Mouse (Mus musculus) liver, embryonic 15.5 days (tissue): ENCODE measurements around the gene Osbpl6. TPM values are rescaled to one million over a fixed set of nuclear protein-coding genes. Genes with fewer than 3 reads are reported as not detected.

Experiments
- ATAC-seq: fragments of 200-750 bp; cut with Nextera tagmentation; 2 replicates; pipeline ENCODE4 v1.8.0; 2017; ENCODE audit warnings: moderate number of reproducible peaks, mild to moderate bottlenecking, moderate library complexity; ENCODE audit not compliant: insufficient read depth
- H3K27ac ChIP-seq: fragments of 300-500 bp; sonication (generic); replicated peaks from 2 replicates; pipeline ENCODE4 v1.5.1; 2015; ENCODE audit warnings: mild to moderate bottlenecking, inconsistent platforms
- H3K27me3 ChIP-seq: fragments of 300-500 bp; sonication (generic); 2 replicates; pipeline ENCODE4 v1.6.1; 2015; ENCODE audit warnings: mild to moderate bottlenecking, inconsistent platforms
- H3K36me3 ChIP-seq: fragments of 300-500 bp; sonication (generic); replicated peaks from 2 replicates; pipeline ENCODE4 v1.6.1; 2015; ENCODE audit warnings: moderate library complexity, mild to moderate bottlenecking, inconsistent platforms
- H3K4me1 ChIP-seq: fragments of 300-500 bp; sonication (generic); replicated peaks from 2 replicates; pipeline ENCODE4 v1.6.1; 2015; ENCODE audit warnings: inconsistent platforms
- H3K4me2 ChIP-seq: fragments of 300-500 bp; sonication (generic); 2 replicates; pipeline ENCODE4 v1.6.1; 2015; ENCODE audit warnings: moderate library complexity, mild to moderate bottlenecking, inconsistent platforms
- H3K4me3 ChIP-seq: fragments of 300-500 bp; sonication (generic); replicated peaks from 2 replicates; pipeline ENCODE4 v1.5.1; 2015; ENCODE audit warnings: mild to moderate bottlenecking, inconsistent platforms
- H3K9ac ChIP-seq: fragments of 300-500 bp; sonication (generic); 2 replicates; pipeline ENCODE4 v1.6.1; 2015; ENCODE audit warnings: moderate library complexity, mild to moderate bottlenecking, inconsistent platforms
- H3K9me3 ChIP-seq: fragments of 300-500 bp; sonication (generic); replicated peaks from 2 replicates; pipeline ENCODE4 v1.6.1; 2016; ENCODE audit warnings: inconsistent platforms
- WGBS: fragments of 180-500 bp; shearing (Covaris S2); methylation state at CpG from one replicate; pipeline ENCODE4 v1.1.7; 2015; ENCODE audit warnings: mixed read lengths; ENCODE audit not compliant: insufficient replicate concordance; 5-methylcytosine and 5-hydroxymethylcytosine counted together
- polyA plus RNA-seq: library from polyadenylated mRNA; unstranded; fragments of >200 nt; fragmentation: Nextera tagmentation; extraction: Ambion mirVana; gene quantifications from 2 replicates; pipeline ENCODE4 v1.2.1, GENCODE M21; 2015

Gene Osbpl6
- polyA plus RNA-seq, 1 experiment from 2014 or later: 0.31 TPM

GRCm38 (mm10) chr2:76426816-76427215 is 20.5 kb downstream of the Osbpl6 start:
- Histone ChIP-seq H3K4me1 (no peaks in the 10 kb centered on the region), H3K9me3 (no peaks in the 10 kb centered on the region), H3K27me3 (no peaks in the 10 kb centered on the region), H3K4me3 (no peak overlapping the region), H3K36me3 (no peaks in the 10 kb centered on the region), H3K27ac (no peak overlapping the region), H3K4me2 (no peak overlapping the region), H3K9ac (no peak overlapping the region)
- 46% methylated on average over 3 of the region's 3 CpGs for WGBS
- ATAC-seq: no peak

- no peak overlapping the region for H3K4me2 ChIP-seq
- WGBS: 53% methylated on average over 3 of the region's 3 CpGs
- no peak overlapping the region for H3K27ac ChIP-seq
- H3K4me3 ChIP-seq: no peak overlapping the region
- no peak for ATAC-seq
- H3K9ac ChIP-seq: no peak overlapping the region
- no peaks in the 10 kb centered on the region for H3K36me3 ChIP-seq
- no peaks in the 10 kb centered on the region for H3K9me3 ChIP-seq
- H3K27me3 ChIP-seq: no peaks in the 10 kb centered on the region
- no peaks in the 10 kb centered on the region for H3K4me1 ChIP-seq
These were observed 23.0 kb downstream of the Osbpl6 start for GRCm38 (mm10) chr2:76429318-76429717.

- Histone ChIP-seq H3K36me3 (no peaks in the 10 kb centered on the region), H3K9ac (no peak overlapping the region), H3K27me3 (no peaks in the 10 kb centered on the region), H3K27ac (no peak overlapping the region), H3K4me2 (no peak overlapping the region), H3K4me3 (no peak overlapping the region), H3K9me3 (no peaks in the 10 kb centered on the region), H3K4me1 (no peaks in the 10 kb centered on the region)
- ATAC-seq: no peak
- whole genome bisulfite sequencing: 57% methylated on average over 5 of the region's 5 CpGs
These were observed 23.5 kb downstream of the Osbpl6 start for GRCm38 (mm10) chr2:76429855-76430254.

GRCm38 (mm10) chr2:76430539-76430938 is 24.2 kb downstream of the Osbpl6 start:
- Histone ChIP-seq H3K27me3 (no peaks in the 10 kb centered on the region), H3K9ac (no peak overlapping the region), H3K36me3 (no peaks in the 10 kb centered on the region), H3K27ac (no peak overlapping the region), H3K4me3 (no peak overlapping the region), H3K4me2 (no peak overlapping the region), H3K9me3 (no peaks in the 10 kb centered on the region), H3K4me1 (no peaks in the 10 kb centered on the region)
- 62% methylated on average over 3 of the region's 3 CpGs for WGBS
- no peak for ATAC-seq

GRCm38 (mm10) chr2:76434224-76434623 is 27.9 kb downstream of the Osbpl6 start:
- no peak for ATAC-seq
- 59% methylated on average over 7 of the region's 7 CpGs for WGBS

GRCm38 (mm10) chr2:76435667-76436239 is 29.4 kb downstream of the Osbpl6 start:
- 63% methylated on average over 7 of the region's 7 CpGs for WGBS
- Histone ChIP-seq H3K36me3 (no peaks in the 10 kb centered on the region), H3K9ac (no peak overlapping the region), H3K27ac (no peak overlapping the region), H3K4me2 (no peak overlapping the region), H3K9me3 (no peaks in the 10 kb centered on the region), H3K27me3 (no peaks in the 10 kb centered on the region), H3K4me3 (no peak overlapping the region), H3K4me1 (no peaks in the 10 kb centered on the region)
- no peak for ATAC-seq

More at GRCm38 (mm10) chr2:76434224-76434623, 27.9 kb downstream of the Osbpl6 start:
- Histone ChIP-seq H3K27ac (no peak overlapping the region), H3K4me2 (no peak overlapping the region), H3K9ac (no peak overlapping the region), H3K4me3 (no peak overlapping the region), H3K27me3 (no peaks in the 10 kb centered on the region), H3K9me3 (no peaks in the 10 kb centered on the region), H3K36me3 (no peaks in the 10 kb centered on the region), H3K4me1 (no peaks in the 10 kb centered on the region)

GRCm38 (mm10) chr2:76437372-76437771 is 31.1 kb downstream of the Osbpl6 start:
- no peak for ATAC-seq
- Histone ChIP-seq H3K27ac (no peak overlapping the region), H3K9me3 (no peaks in the 10 kb centered on the region), H3K36me3 (no peaks in the 10 kb centered on the region), H3K4me2 (no peak overlapping the region), H3K4me1 (no peaks in the 10 kb centered on the region), H3K9ac (no peak overlapping the region), H3K4me3 (no peak overlapping the region), H3K27me3 (no peaks in the 10 kb centered on the region)
- 67% methylated on average over 2 of the region's 2 CpGs for WGBS

- WGBS: 44% methylated on average over 2 of the region's 2 CpGs
- no peaks in the 10 kb centered on the region for H3K36me3 ChIP-seq
- no peaks in the 10 kb centered on the region for H3K9me3 ChIP-seq
- no peaks in the 10 kb centered on the region for H3K27me3 ChIP-seq
- no peak overlapping the region for H3K4me2 ChIP-seq
- no peak overlapping the region for H3K27ac ChIP-seq
- H3K4me1 ChIP-seq: no peaks in the 10 kb centered on the region
- H3K4me3 ChIP-seq: no peak overlapping the region
- no peak for ATAC-seq
- H3K9ac ChIP-seq: no peak overlapping the region
These were observed 33.2 kb downstream of the Osbpl6 start for GRCm38 (mm10) chr2:76439540-76439939.

GRCm38 (mm10) chr2:76442086-76442485 is 35.8 kb downstream of the Osbpl6 start:
- H3K27me3 ChIP-seq: no peaks in the 10 kb centered on the region
- ATAC-seq: no peak
- H3K4me3 ChIP-seq: no peak overlapping the region
- H3K27ac ChIP-seq: no peak overlapping the region
- WGBS: 56% methylated on average over 3 of the region's 3 CpGs
- H3K4me2 ChIP-seq: no peak overlapping the region
- no peaks in the 10 kb centered on the region for H3K4me1 ChIP-seq
- H3K9me3 ChIP-seq: no peaks in the 10 kb centered on the region
- H3K36me3 ChIP-seq: no peaks in the 10 kb centered on the region
- no peak overlapping the region for H3K9ac ChIP-seq

GRCm38 (mm10) chr2:76449836-76450355 is 43.6 kb downstream of the Osbpl6 start:
- H3K4me1 ChIP-seq: no peaks in the 10 kb centered on the region
- H3K27me3 ChIP-seq: no peaks in the 10 kb centered on the region
- H3K4me3 ChIP-seq: no peak overlapping the region
- H3K9ac ChIP-seq: no peak overlapping the region
- H3K4me2 ChIP-seq: no peak overlapping the region
- no peak for ATAC-seq
- no peaks in the 10 kb centered on the region for H3K36me3 ChIP-seq
- WGBS: 75% methylated on average over 6 of the region's 6 CpGs
- no peak overlapping the region for H3K27ac ChIP-seq
- no peaks in the 10 kb centered on the region for H3K9me3 ChIP-seq

- H3K9ac ChIP-seq: no peak overlapping the region
- 80% methylated on average over 5 of the region's 5 CpGs for WGBS
- H3K9me3 ChIP-seq: no peaks in the 10 kb centered on the region
- H3K4me3 ChIP-seq: no peak overlapping the region
- H3K27me3 ChIP-seq: no peaks in the 10 kb centered on the region
- no peak overlapping the region for H3K27ac ChIP-seq
- ATAC-seq: no peak
- no peaks in the 10 kb centered on the region for H3K4me1 ChIP-seq
- no peaks in the 10 kb centered on the region for H3K36me3 ChIP-seq
- no peak overlapping the region for H3K4me2 ChIP-seq
These were observed 60.4 kb downstream of the Osbpl6 start for GRCm38 (mm10) chr2:76466723-76467122.

GRCm38 (mm10) chr2:76468204-76468603 is 61.9 kb downstream of the Osbpl6 start:
- no peak for ATAC-seq
- no peak overlapping the region for H3K4me3 ChIP-seq
- no peaks in the 10 kb centered on the region for H3K36me3 ChIP-seq
- H3K4me2 ChIP-seq: no peak overlapping the region
- 73% methylated on average over 8 of the region's 8 CpGs for WGBS
- no peak overlapping the region for H3K27ac ChIP-seq
- no peaks in the 10 kb centered on the region for H3K27me3 ChIP-seq
- no peaks in the 10 kb centered on the region for H3K4me1 ChIP-seq
- no peak overlapping the region for H3K9ac ChIP-seq
- no peaks in the 10 kb centered on the region for H3K9me3 ChIP-seq
